ENCODE assay signal across 16 mouse cellular contexts in the genomic region with DNA sequence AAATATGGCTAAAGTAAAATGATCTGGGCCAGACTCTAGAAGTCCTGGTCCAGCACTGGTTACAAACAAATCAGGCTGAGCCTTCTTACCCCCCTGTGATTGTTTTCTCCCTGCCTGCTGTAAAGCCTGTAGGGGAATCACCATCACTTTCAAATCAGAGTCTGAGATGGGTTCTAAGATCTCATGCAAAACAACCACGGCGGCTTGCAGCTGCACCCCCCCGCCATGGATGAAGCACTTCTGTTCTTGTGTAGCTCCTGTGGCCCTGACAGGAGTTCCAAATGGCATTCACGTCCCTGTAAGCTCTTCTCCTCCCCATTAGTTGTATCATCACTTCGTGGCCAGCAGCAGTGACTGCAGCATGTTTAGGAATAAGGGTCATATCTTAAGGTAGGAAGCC. TPM values are rescaled to one million over a fixed set of nuclear protein-coding genes. Genes with fewer than 3 reads are reported as not detected.
"Had no signal": no experiment of that assay in that cellular context is flagged by ENCODE, and none has a peak within 500 bp of the region (broad histone marks: within the 10 kb centered on the region; RNA-seq: fewer than 3 reads in every experiment).

No protein-coding gene starts in this region.

- ATAC-seq: lung, postnatal 0 days; midbrain, embryonic 13.5 days; midbrain, embryonic 15.5 days had no signal

- DNase-seq: liver, postnatal 0 days; lung, adult 2 months; lung, postnatal 14 days; lung, postnatal 4 days; right cerebral cortex, adult 18-20 months; right cerebral cortex, postnatal 25 days; right cerebral cortex, postnatal 4 days; spleen, adult 18-20 months; thymus, adult 18-20 months; thymus, postnatal 25 days had no signal

RNA-seq across cellular contexts. Expression of gene Mmp21, which starts 3.8 kb away (rescaled TPM):
- total RNA-seq: midbrain, postnatal 0 days; monocyte, adult 5-6 weeks; neutrophil, adult 5-6 weeks had no signal
